Mouse (Mus musculus) CH12.LX (cell line): ENCODE data around the gene Cldn14. TPM values are rescaled to one million over a fixed set of nuclear protein-coding genes. Genes with fewer than 3 reads are reported as not detected.

Source experiments
- DNase-seq: peaks from one replicate; pipeline ENCODE4 v3.0.0-alpha.2; 2013; ENCODE audit errors: extremely low read depth
- H3K27ac ChIP-seq: 2 replicates; pipeline ENCODE4 v1.5.1; 2012; ENCODE audit warnings: low read depth, mild to moderate bottlenecking, control low read depth, moderate library complexity; ENCODE audit not compliant: insufficient read depth
- H3K27me3 ChIP-seq: replicated peaks from 2 replicates; pipeline ENCODE3; 2012; ENCODE audit warnings: inconsistent platforms
- H3K36me3 ChIP-seq, 2 experiments: replicated peaks in 1 of 2; 2 replicates each; pipeline versions ENCODE3 to v1.6.1; 2012; ENCODE audit warnings: inconsistent platforms in 1 of 2, low read length in 1 of 2, mild to moderate bottlenecking in 1 of 2, mixed read lengths in 1 of 2, moderate library complexity in 1 of 2; ENCODE audit not compliant: control insufficient read depth in 1 of 2, insufficient read depth in 1 of 2
- H3K4me1 ChIP-seq, 2 experiments: 2 replicates each; pipeline ENCODE4 v1.6.1; 2012; ENCODE audit warnings: inconsistent platforms in 1 of 2, moderate library complexity in 1 of 2; ENCODE audit not compliant: insufficient read depth in 2 of 2, control insufficient read depth in 1 of 2
- H3K4me2 ChIP-seq: 2 replicates; pipeline ENCODE4 v1.6.1; 2012; ENCODE audit warnings: low read depth, mild to moderate bottlenecking, control low read depth; ENCODE audit not compliant: poor library complexity, insufficient read depth, severe bottlenecking
- H3K4me3 ChIP-seq, 3 experiments: fragments of 150-350 bp in 1 of 3; sonication (generic) in 1 of 3; replicated peaks in 1 of 3; 2 replicates each; pipeline versions ENCODE3 to v1.5.1; 2011 to 2012; ENCODE audit warnings: low read depth in 2 of 3, low read length in 2 of 3, mild to moderate bottlenecking in 2 of 3, moderate library complexity in 2 of 3, control low read depth in 1 of 3, improper control_type of control experiment in 1 of 3, inconsistent platforms in 1 of 3, mixed read lengths in 1 of 3; ENCODE audit not compliant: poor library complexity in 1 of 3
- H3K79me2 ChIP-seq: replicated peaks from 2 replicates; pipeline ENCODE4 v1.6.1; 2012; ENCODE audit warnings: mild to moderate bottlenecking, moderate library complexity; ENCODE audit not compliant: control insufficient read depth, poor library complexity, insufficient read depth, severe bottlenecking; ENCODE audit errors: extremely low read depth
- H3K9ac ChIP-seq: 2 replicates; pipeline ENCODE4 v1.6.1; 2012; ENCODE audit warnings: low read depth, mild to moderate bottlenecking, control low read depth, moderate library complexity; ENCODE audit not compliant: insufficient read depth
- H3K9me3 ChIP-seq: replicated peaks from 2 replicates; pipeline ENCODE3; 2012; ENCODE audit warnings: low read length, inconsistent platforms, mixed read lengths
- BHLHE40 ChIP-seq: IDR thresholded peaks from 2 replicates; pipeline ENCODE4 v1.6.1; 2011; ENCODE audit warnings: mild to moderate bottlenecking, low read depth, low read length, improper control_type of control experiment
- CHD1 ChIP-seq: IDR thresholded peaks from 2 replicates; pipeline ENCODE4 v1.6.1; 2012; ENCODE audit warnings: low read depth, low read length, improper control_type of control experiment, inconsistent platforms
- CHD2 ChIP-seq: IDR thresholded peaks from 2 replicates; pipeline ENCODE4 v1.6.1; 2011; ENCODE audit warnings: low read length, improper control_type of control experiment
- CTCF ChIP-seq, 2 experiments: IDR thresholded peaks in 1 of 2; conservative IDR thresholded peaks in 1 of 2; 2 replicates each; pipeline ENCODE4 v1.5.1; 2011 to 2012; ENCODE audit warnings: low read depth in 2 of 2, low read length in 2 of 2, improper control_type of control experiment in 1 of 2, inconsistent platforms in 1 of 2, mild to moderate bottlenecking in 1 of 2, moderate library complexity in 1 of 2
- ETS1 ChIP-seq: conservative IDR thresholded peaks from 2 replicates; pipeline ENCODE4 v1.6.1; 2012; ENCODE audit warnings: low read depth, mild to moderate bottlenecking, inconsistent platforms, low read length, improper control_type of control experiment, moderate library complexity
- GABPA ChIP-seq: IDR thresholded peaks from 2 replicates; pipeline ENCODE4 v1.6.1; 2012; ENCODE audit warnings: low read depth, low read length, improper control_type of control experiment, inconsistent platforms; ENCODE audit not compliant: insufficient replicate concordance
- HCFC1 ChIP-seq: IDR thresholded peaks from 2 replicates; pipeline ENCODE4 v1.6.1; 2012; ENCODE audit warnings: low read depth, mild to moderate bottlenecking, inconsistent platforms, low read length, improper control_type of control experiment
- IRF4 ChIP-seq: IDR thresholded peaks from 2 replicates; pipeline ENCODE4 v1.6.1; 2014; ENCODE audit warnings: low read depth, mild to moderate bottlenecking, inconsistent platforms, low read length, improper control_type of control experiment
- JUN ChIP-seq: IDR thresholded peaks from 2 replicates; pipeline ENCODE4 v1.6.1; 2011; ENCODE audit warnings: low read depth, mild to moderate bottlenecking, low read length, improper control_type of control experiment, moderate library complexity; ENCODE audit not compliant: insufficient read depth
- JUND ChIP-seq: conservative IDR thresholded peaks from 2 replicates; pipeline ENCODE4 v1.6.1; 2011; ENCODE audit warnings: low read depth, low read length, improper control_type of control experiment
- KAT2A ChIP-seq: IDR thresholded peaks from 2 replicates; pipeline ENCODE4 v1.6.1; 2012; ENCODE audit warnings: low read length, improper control_type of control experiment, inconsistent platforms; ENCODE audit not compliant: insufficient replicate concordance
- MAFK ChIP-seq: IDR thresholded peaks from 2 replicates; pipeline ENCODE4 v1.6.1; 2011; ENCODE audit warnings: low read length, improper control_type of control experiment; ENCODE audit not compliant: insufficient replicate concordance
- MAZ ChIP-seq: IDR thresholded peaks from 2 replicates; pipeline ENCODE4 v1.6.1; 2012; ENCODE audit warnings: low read depth, mild to moderate bottlenecking, inconsistent platforms, low read length, improper control_type of control experiment, moderate library complexity
- MEF2A ChIP-seq: IDR thresholded peaks from 2 replicates; pipeline ENCODE4 v1.6.1; 2014; ENCODE audit warnings: low read depth, mild to moderate bottlenecking, inconsistent platforms, low read length, improper control_type of control experiment, borderline replicate concordance
- MYC ChIP-seq: IDR thresholded peaks from 2 replicates; pipeline ENCODE4 v1.6.1; 2011; ENCODE audit warnings: low read depth, mild to moderate bottlenecking, improper control_type of control experiment, low read length
- PAX5 ChIP-seq: IDR thresholded peaks from 2 replicates; pipeline ENCODE4 v1.6.1; 2012; ENCODE audit warnings: low read length, inconsistent platforms, mixed read lengths
- POLR2A ChIP-seq: IDR thresholded peaks from 2 replicates; pipeline ENCODE4 v1.6.1; 2011; ENCODE audit warnings: low read depth, mild to moderate bottlenecking, improper control_type of control experiment, low read length
- POLR2AphosphoS2 ChIP-seq: IDR thresholded peaks from 2 replicates; pipeline ENCODE4 v1.6.1; 2011; ENCODE audit warnings: low read depth, low read length, improper control_type of control experiment
- RAD21 ChIP-seq: IDR thresholded peaks from 2 replicates; pipeline ENCODE4 v1.6.1; 2011; ENCODE audit warnings: low read depth, mild to moderate bottlenecking, low read length, improper control_type of control experiment, moderate library complexity
- RCOR1 ChIP-seq: conservative IDR thresholded peaks from 2 replicates; pipeline ENCODE4 v1.6.1; 2012; ENCODE audit warnings: low read depth, mild to moderate bottlenecking, inconsistent platforms, low read length, improper control_type of control experiment
- SIN3A ChIP-seq: IDR thresholded peaks from 2 replicates; pipeline ENCODE4 v1.6.1; 2012; ENCODE audit warnings: low read length, improper control_type of control experiment, inconsistent platforms
- SMC3 ChIP-seq: IDR thresholded peaks from 2 replicates; pipeline ENCODE4 v1.6.1; 2011; ENCODE audit warnings: low read depth, low read length, improper control_type of control experiment
- TBP ChIP-seq: conservative IDR thresholded peaks from 2 replicates; pipeline ENCODE4 v1.6.1; 2011; ENCODE audit warnings: low read depth, low read length, improper control_type of control experiment
- UBTF ChIP-seq: IDR thresholded peaks from 2 replicates; pipeline ENCODE4 v1.6.1; 2012; ENCODE audit warnings: low read depth, mild to moderate bottlenecking, inconsistent platforms, low read length, improper control_type of control experiment, moderate library complexity
- USF2 ChIP-seq: conservative IDR thresholded peaks from 2 replicates; pipeline ENCODE4 v1.6.1; 2011; ENCODE audit warnings: low read depth, low read length, improper control_type of control experiment
- ZC3H11A ChIP-seq: IDR thresholded peaks from 2 replicates; pipeline ENCODE4 v1.6.1; 2012; ENCODE audit warnings: low read depth, mild to moderate bottlenecking, inconsistent platforms, low read length, improper control_type of control experiment
- ZKSCAN1 ChIP-seq: IDR thresholded peaks from 2 replicates; pipeline ENCODE4 v1.6.1; 2012; ENCODE audit warnings: low read depth, inconsistent platforms, low read length, improper control_type of control experiment, borderline replicate concordance
- ZMIZ1 ChIP-seq: IDR thresholded peaks from 2 replicates; pipeline ENCODE4 v1.6.1; 2012; ENCODE audit warnings: low read depth, mild to moderate bottlenecking, inconsistent platforms, low read length, improper control_type of control experiment
- ZNF384 ChIP-seq: IDR thresholded peaks from 2 replicates; pipeline ENCODE4 v1.6.1; 2012; ENCODE audit warnings: low read depth, low read length, improper control_type of control experiment, inconsistent platforms
- dilution Hi-C: fragments of 300-500 bp; cut with MboI; formaldehyde crosslinking; loops from 2 replicates; pipeline ENCODE4 v1.14.3; 2020; ENCODE audit warnings: low sequenced_read_pairs; ENCODE audit not compliant: extremely low pct_unique_long_range_greater_than_20kb, extremely low pct_ligation_motif_present
- in situ Hi-C: fragments of 300-500 bp; cut with MboI; formaldehyde crosslinking; loops from 3 replicates; pipeline ENCODE4 v1.14.3; 2019; ENCODE audit warnings: low sequenced_read_pairs, low pct_ligation_motif_present, low pct_unique_long_range_greater_than_20kb, mixed read lengths
- polyA plus RNA-seq: library from polyadenylated mRNA; unstranded; fragments of >175 nt; gene quantifications from 2 replicates; pipeline ENCODE4 v1.2.1, GENCODE M21; 2012; ENCODE audit warnings: low read depth; ENCODE audit not compliant: insufficient read length
- total RNA-seq, 2 experiments: library from RNA; depleted of rRNA; stranded (reverse); fragments of 300-350 nt in 1 of 2; fragments of >200 nt in 1 of 2; gene quantifications; 2 replicates each; pipeline ENCODE4 v1.2.3; 2012 to 2014

Cldn14 gene
- total and polyA plus RNA-seq, 3 experiments = 0.15 to 0.25 (median 0.21) TPM

DNA sequence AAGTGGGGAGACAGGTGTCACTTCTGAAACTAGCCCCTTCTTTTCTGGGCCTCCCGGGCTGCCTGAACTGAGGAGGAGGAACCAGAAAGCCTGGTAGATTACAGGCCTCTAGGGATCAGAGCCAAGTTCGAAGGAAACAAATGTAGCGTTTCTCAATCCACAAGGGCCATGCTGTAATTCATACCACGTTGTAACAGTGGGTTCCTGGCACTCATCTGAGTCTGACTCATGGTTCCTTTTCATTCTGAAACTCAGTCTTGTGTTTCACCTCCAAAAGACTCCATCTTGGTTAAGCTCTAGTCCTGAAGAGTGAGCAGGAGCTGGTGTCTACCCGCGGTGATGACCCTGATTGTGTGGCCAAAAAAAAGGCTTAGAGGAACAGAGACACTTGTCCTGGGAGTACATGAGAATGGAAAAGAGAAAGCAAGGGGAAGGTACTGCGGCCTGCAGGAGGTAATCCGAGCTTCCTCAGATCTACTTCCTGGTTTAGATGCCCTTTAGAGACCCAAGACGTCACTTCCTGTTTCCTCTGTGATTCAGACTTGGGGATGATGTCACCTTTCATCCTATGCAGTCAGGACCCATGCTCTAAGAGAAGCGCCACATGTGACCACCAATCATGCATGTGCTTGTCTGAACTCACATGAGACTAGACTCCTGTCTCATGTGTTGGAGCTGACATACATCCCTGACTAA, 94.6 kb downstream of the Cldn14 start (continued):
- TF ChIP-seq MEF2A = peak; percentile 89
- peak; percentile 100 for TF ChIP-seq MYC
- peak; percentile 99 for TF ChIP-seq JUN
- no peak for TF ChIP-seq PAX5
- peak; percentile 94 for TF ChIP-seq TBP
- no peak for TF ChIP-seq UBTF

- in situ Hi-C loops = no loop called here
- no peak for TF ChIP-seq USF2
- no peak for TF ChIP-seq ZMIZ1
- TF ChIP-seq CHD2 = 0 out of 2 replicates have a peak, but pooled peaks have one; percentile 17
- no peak for TF ChIP-seq POLR2A
- TF ChIP-seq KAT2A = no peak
Observed at GRCm38 (mm10) chr16:93912808-93913207, 95.8 kb downstream of the Cldn14 start.

DNA sequence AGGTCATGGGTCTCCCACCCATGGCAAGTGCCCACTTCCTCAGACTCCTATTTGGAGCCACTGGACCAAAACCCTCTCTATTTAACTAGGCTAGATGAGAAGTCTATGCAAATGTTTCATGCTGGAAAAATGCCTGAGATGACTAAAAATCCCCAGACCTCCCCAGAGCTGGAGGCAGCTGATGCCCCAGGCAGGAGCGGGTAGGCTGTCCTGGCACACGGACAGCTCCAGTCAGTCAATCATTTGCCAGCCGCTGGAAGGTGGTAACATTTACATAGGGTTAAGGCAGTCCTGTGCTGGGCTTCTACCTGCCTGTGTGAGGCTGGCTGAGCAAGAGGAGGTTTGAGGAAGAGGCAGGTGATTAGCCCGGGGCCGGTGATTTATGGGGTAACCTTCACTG, 96.5 kb downstream of the Cldn14 start:
- Histone ChIP-seq H3K36me3 (peaks cover 0 to 2% of the 10 kb centered on the region in 2 experiments), H3K79me2 (no peaks in the 10 kb centered on the region), H3K4me3 (peak overlapping the region in 2 of 3 experiments; percentile 13 to 32), H3K9me3 (no peaks in the 10 kb centered on the region), H3K4me1 (peaks cover 16 to 64% of the 10 kb centered on the region in 2 experiments), H3K27ac (peak overlapping the region; percentile 38; the same call in 1 of the 2 replicates), H3K4me2 (peak overlapping the region; percentile 72), H3K27me3 (no peaks in the 10 kb centered on the region), H3K9ac (peak overlapping the region; percentile 95)
- DNase-seq = peak; percentile 90
- dilution Hi-C loops = no loop called here
- in situ Hi-C loops = no loop called here
- peak; percentile 59; the same call in 1 of the 2 replicates for TF ChIP-seq MAFK
- 0 out of 2 replicates have a peak, but pooled peaks have one; percentile 14 for TF ChIP-seq HCFC1
- no peak for TF ChIP-seq PAX5
- no peak for TF ChIP-seq UBTF
- TF ChIP-seq ZKSCAN1 = no peak
- peak; percentile 65; the same call in 1 of the 2 replicates for TF ChIP-seq MAZ
- TF ChIP-seq KAT2A = no peak
- no peak for TF ChIP-seq CHD1
- peak; percentile 60; the same call in 1 of the 2 replicates for TF ChIP-seq ZMIZ1
- TF ChIP-seq POLR2AphosphoS2 = no peak
- no peak for TF ChIP-seq GABPA
- peak; percentile 61 for TF ChIP-seq POLR2A
- peak; percentile 85 for TF ChIP-seq BHLHE40
- TF ChIP-seq SIN3A = no peak; the same call in 1 of the 2 replicates
- TF ChIP-seq JUND = peak; percentile 69
- peak; percentile 91 for TF ChIP-seq IRF4
- TF ChIP-seq ZC3H11A = no peak
- TF ChIP-seq CTCF (conservative IDR thresholded peaks at IDR 0.05 in 1 of 2, IDR thresholded peaks at IDR 0.05 in 1 of 2; ENCODE audit: low read depth in 2 of 2, low read length in 2 of 2) = no peak
- peak; percentile 62; the same call in 1 of the 2 replicates for TF ChIP-seq MYC
- TF ChIP-seq ZNF384 = no peak
- TF ChIP-seq ETS1 = peak; percentile 94
- TF ChIP-seq RCOR1 = peak; percentile 89
- TF ChIP-seq SMC3 = peak; percentile 6; the same call in 1 of the 2 replicates
- TF ChIP-seq RAD21 = no peak

More at GRCm38 (mm10) chr16:93912808-93913207, 95.8 kb downstream of the Cldn14 start:
- peak overlapping the region; percentile 72 for H3K4me2 ChIP-seq
- no peak for DNase-seq
- H3K27me3 ChIP-seq = no peaks in the 10 kb centered on the region
- dilution Hi-C loops = no loop called here
- H3K4me1 ChIP-seq = peaks cover 21 to 64% of the 10 kb centered on the region in 2 experiments
- H3K36me3 ChIP-seq = no peaks in the 10 kb centered on the region
- peak overlapping the region in 2 of 3 experiments; percentile 32 to 59 for H3K4me3 ChIP-seq
- peak overlapping the region; percentile 91 for H3K27ac ChIP-seq
- no peaks in the 10 kb centered on the region for H3K9me3 ChIP-seq
- H3K9ac ChIP-seq = peak overlapping the region; percentile 95
- H3K79me2 ChIP-seq = no peaks in the 10 kb centered on the region
